Mouse (Mus musculus) ES-E14 (cell line): ENCODE measurements at regions not wholly inside any gene's neighbourhood (a gene's known extent, or its start where the extent isn't known, plus 50 kb on each side); places are given as distances from the start of the nearest gene placed in this dataset.

Source experiments
- DNase-seq: peaks from one replicate; pipeline ENCODE4 v3.0.0-alpha.2; 2013; ENCODE audit warnings: low read depth, low spot score
- H3K27ac ChIP-seq: 2 replicates; pipeline ENCODE4 v1.5.1; 2012; ENCODE audit warnings: low read depth, mild to moderate bottlenecking, low read length, moderate library complexity, mixed read lengths; ENCODE audit not compliant: poor library complexity, insufficient read depth, severe bottlenecking
- H3K36me3 ChIP-seq: 2 replicates; pipeline ENCODE4 v1.6.1; 2012; ENCODE audit warnings: mild to moderate bottlenecking, low read length, moderate library complexity, mixed read lengths; ENCODE audit not compliant: control insufficient read depth, poor library complexity, insufficient read depth, severe bottlenecking
- H3K4me1 ChIP-seq, 2 experiments: fragments of 150-350 bp in 1 of 2; sonication (generic) in 1 of 2; 2 replicates each; pipeline ENCODE4 v1.6.1; 2012; ENCODE audit warnings: low read length in 2 of 2, mild to moderate bottlenecking in 1 of 2, mixed read lengths in 1 of 2; ENCODE audit not compliant: control insufficient read depth in 2 of 2, insufficient read depth in 2 of 2, poor library complexity in 1 of 2
- H3K4me3 ChIP-seq, 2 experiments: fragments of 150-350 bp in 1 of 2; sonication (generic) in 1 of 2; 2 replicates each; pipeline ENCODE4 v1.5.1; 2012; ENCODE audit warnings: low read length in 2 of 2, low read depth in 1 of 2, mild to moderate bottlenecking in 1 of 2, mixed read lengths in 1 of 2; ENCODE audit not compliant: insufficient read depth in 1 of 2, poor library complexity in 1 of 2, severe bottlenecking in 1 of 2
- H3K9ac ChIP-seq: 2 replicates; pipeline ENCODE4 v1.6.1; 2012; ENCODE audit warnings: low read depth, mild to moderate bottlenecking, low read length, mixed read lengths; ENCODE audit not compliant: poor library complexity, insufficient read depth, severe bottlenecking
- H3K9me3 ChIP-seq: fragments of 150-350 bp; sonication (generic); 2 replicates; pipeline ENCODE4 v1.6.1; 2012; ENCODE audit warnings: low read depth, mild to moderate bottlenecking, low read length; ENCODE audit not compliant: control insufficient read depth, insufficient read depth
- CHD2 ChIP-seq: IDR thresholded peaks from 2 replicates; pipeline ENCODE4 v1.6.1; 2014; ENCODE audit warnings: mild to moderate bottlenecking, low read depth, low read length, inconsistent platforms
- HCFC1 ChIP-seq: IDR thresholded peaks from 2 replicates; pipeline ENCODE4 v1.6.1; 2012; ENCODE audit warnings: low read length, inconsistent platforms, borderline replicate concordance; ENCODE audit not compliant: insufficient read depth
- MAFK ChIP-seq: IDR thresholded peaks from 2 replicates; pipeline ENCODE4 v1.6.1; 2014; ENCODE audit warnings: mild to moderate bottlenecking, low read depth, low read length, inconsistent platforms; ENCODE audit not compliant: insufficient read depth
- ZC3H11A ChIP-seq: IDR thresholded peaks from 2 replicates; pipeline ENCODE4 v1.6.1; 2012; ENCODE audit warnings: low read depth, mild to moderate bottlenecking, inconsistent platforms, low read length, borderline replicate concordance
- ZNF384 ChIP-seq: IDR thresholded peaks from 2 replicates; pipeline ENCODE4 v1.6.1; 2012; ENCODE audit warnings: low read depth, low read length, inconsistent platforms
- in situ Hi-C, 2 experiments: fragments of 600-800 bp; cut with MboI; formaldehyde crosslinking; loops; one replicate each; pipeline ENCODE4 v1.15.1; 2025; ENCODE audit warnings: low sequenced_read_pairs in 2 of 2, inconsistent platforms in 1 of 2; ENCODE audit not compliant: unreplicated experiment in 2 of 2

DNA sequence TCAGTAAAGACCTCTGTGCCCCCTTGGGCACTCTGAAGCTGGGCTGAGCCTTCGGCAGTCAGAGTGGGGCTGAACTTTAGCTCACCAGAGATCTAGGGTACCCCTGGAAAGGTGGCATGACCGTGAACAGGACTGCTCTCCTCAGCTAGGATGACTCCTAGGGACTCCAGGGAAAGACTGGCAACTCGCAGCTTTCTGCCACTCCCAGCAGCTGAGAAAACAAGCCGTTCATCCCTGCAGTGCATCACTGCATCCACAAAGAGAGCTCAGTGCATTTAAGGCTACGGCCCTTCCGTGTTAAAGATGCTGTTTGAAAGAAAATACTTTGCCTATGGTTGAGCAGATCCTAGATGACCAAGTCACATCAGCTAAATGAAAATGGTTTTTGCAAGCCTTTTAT is 126.4 kb downstream of the Mreg start:
- Histone ChIP-seq H3K36me3 (no peaks in the 10 kb centered on the region), H3K9me3 (no peaks in the 10 kb centered on the region), H3K9ac (no peak overlapping the region), H3K27ac (no peak overlapping the region), H3K4me3 (no peak overlapping the region), H3K4me1 (no peaks in the 10 kb centered on the region)
- in situ Hi-C loops = no loop called here
- no peak for DNase-seq
- TF ChIP-seq ZNF384 = no peak
- TF ChIP-seq ZC3H11A = no peak
- TF ChIP-seq HCFC1 = no peak
- TF ChIP-seq MAFK = no peak
- TF ChIP-seq CHD2 = no peak

DNA sequence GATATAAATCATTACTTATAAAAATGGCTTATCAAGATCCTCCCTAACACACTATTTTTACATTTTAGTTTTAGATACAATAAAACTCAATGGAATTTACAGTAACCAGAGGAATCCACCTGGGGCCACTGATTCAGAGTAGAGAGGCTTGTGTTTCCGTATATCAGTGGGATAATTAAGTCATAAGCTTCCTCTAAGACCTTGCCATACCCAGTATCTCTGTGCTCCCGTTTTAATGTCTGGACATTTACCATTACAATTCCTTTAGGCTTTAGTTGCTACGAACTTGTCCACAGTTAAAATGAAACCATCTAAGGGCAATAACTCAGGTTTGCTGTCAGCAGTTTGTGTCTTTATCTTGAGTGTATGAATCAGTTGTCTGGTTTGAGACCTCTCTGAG is 127.9 kb downstream of the Mreg start:
- in situ Hi-C loops = no loop called here
- Histone ChIP-seq H3K4me1 (no peaks in the 10 kb centered on the region), H3K9ac (no peak overlapping the region), H3K9me3 (no peaks in the 10 kb centered on the region), H3K36me3 (no peaks in the 10 kb centered on the region), H3K4me3 (no peak overlapping the region), H3K27ac (no peak overlapping the region)
- DNase-seq = no peak
- TF ChIP-seq ZC3H11A (no peak), ZNF384 (no peak)

- no peak for TF ChIP-seq ZC3H11A
- TF ChIP-seq HCFC1 = no peak
- TF ChIP-seq CHD2 = no peak
- TF ChIP-seq MAFK = no peak
- no peak for TF ChIP-seq ZNF384
- no peaks in the 10 kb centered on the region for H3K36me3 ChIP-seq
- no peaks in the 10 kb centered on the region for H3K9me3 ChIP-seq
- in situ Hi-C loops = no loop called here
- H3K9ac ChIP-seq = no peak overlapping the region
- no peak for DNase-seq
- H3K27ac ChIP-seq = no peak overlapping the region
- no peak overlapping the region for H3K4me3 ChIP-seq
- no peaks in the 10 kb centered on the region for H3K4me1 ChIP-seq
Observed at GRCm38 (mm10) chr1:72082366-72082765, 129.7 kb downstream of the Mreg start.

GRCm38 (mm10) chr1:72081811-72082210 is 130.3 kb downstream of the Mreg start:
- Histone ChIP-seq H3K9ac (no peak overlapping the region), H3K36me3 (no peaks in the 10 kb centered on the region), H3K4me1 (no peaks in the 10 kb centered on the region), H3K4me3 (no peak overlapping the region), H3K27ac (no peak overlapping the region), H3K9me3 (no peaks in the 10 kb centered on the region)
- DNase-seq = no peak
- no peak for TF ChIP-seq MAFK
- no peak for TF ChIP-seq ZC3H11A
- no peak for TF ChIP-seq ZNF384
- TF ChIP-seq HCFC1 = no peak
- TF ChIP-seq CHD2 = no peak
- in situ Hi-C loops = no loop called here

- H3K36me3 ChIP-seq = no peaks in the 10 kb centered on the region
- H3K4me1 ChIP-seq = no peaks in the 10 kb centered on the region
- no peak overlapping the region for H3K27ac ChIP-seq
- no peaks in the 10 kb centered on the region for H3K9me3 ChIP-seq
- no peak overlapping the region for H3K9ac ChIP-seq
- in situ Hi-C loops = no loop called here
- DNase-seq = no peak
- H3K4me3 ChIP-seq = no peak overlapping the region
- TF ChIP-seq ZC3H11A (no peak), HCFC1 (no peak), ZNF384 (no peak), CHD2 (no peak), MAFK (no peak)
Observed at GRCm38 (mm10) chr1:72078926-72079550, 133.1 kb downstream of the Mreg start.
